Mouse (Mus musculus): ENCODE data around the gene Gm20708. TPM values are rescaled to one million over a fixed set of nuclear protein-coding genes. Genes with fewer than 3 reads are reported as not detected.
A peak's percentile ranks its signal among the peaks of the same experiment; 100 is the strongest.
"Not testable (repeated sequence)": the region's sequence is repeated elsewhere in the genome, so short reads cannot be mapped to it uniquely, and the experiment has no call there.

Gm20708 gene
- polyA plus RNA-seq, 1 experiment from 2014 or later: 0.53 TPM

GRCm38 (mm10) chr11:117782705-117783034, 26.8 kb upstream of the Gm20708 start:
- no peaks in the 10 kb centered on the region for H3K36me3 ChIP-seq
- 50% methylated on average over 9 of the region's 9 CpGs for WGBS
- H3K4me2 ChIP-seq: peak overlapping the region; percentile 66
- ATAC-seq (ENCODE audit: insufficient read depth, low FRiP score, low read depth): no peak
- H3K27me3 ChIP-seq (replicated peaks): no peaks in the 10 kb centered on the region
- peak overlapping the region; percentile 32 for H3K4me3 ChIP-seq (replicated peaks)
- H3K27ac ChIP-seq: peak overlapping the region; percentile 26; the same call in 1 of the 2 replicates
- no peaks in the 10 kb centered on the region for H3K9me3 ChIP-seq
- 0 out of 2 replicates have a peak overlapping the region, but pooled peaks have one; percentile 22 for H3K9ac ChIP-seq
- H3K4me1 ChIP-seq: peaks cover 48% of the 10 kb centered on the region

- no peak for ATAC-seq (ENCODE audit: insufficient read depth, low FRiP score, low read depth)
- 6% methylated on average over 31 of the region's 31 CpGs for WGBS
Measured at GRCm38 (mm10) chr11:117783089-117783488, 26.4 kb upstream of the Gm20708 start.

GRCm38 (mm10) chr11:117783683-117784309, 25.7 kb upstream of the Gm20708 start:
- WGBS: 47% methylated on average over 10 of the region's 10 CpGs
- no peak overlapping the region; the same call in 1 of the 2 replicates for H3K27ac ChIP-seq
- no peak for ATAC-seq (ENCODE audit: insufficient read depth, low FRiP score, low read depth)
- H3K36me3 ChIP-seq: no peaks in the 10 kb centered on the region
- H3K9ac ChIP-seq: no peak overlapping the region
- no peaks in the 10 kb centered on the region for H3K9me3 ChIP-seq
- H3K4me3 ChIP-seq (replicated peaks): peak overlapping the region; percentile 32
- H3K27me3 ChIP-seq (replicated peaks): no peaks in the 10 kb centered on the region
- peak overlapping the region; percentile 66 for H3K4me2 ChIP-seq
- H3K4me1 ChIP-seq: peaks cover 42% of the 10 kb centered on the region

More at GRCm38 (mm10) chr11:117783089-117783488, 26.4 kb upstream of the Gm20708 start:
- Histone ChIP-seq H3K36me3 (no peaks in the 10 kb centered on the region), H3K27ac (peak overlapping the region; percentile 26; the same call in 1 of the 2 replicates), H3K4me3 (replicated peaks) (peak overlapping the region; percentile 32), H3K27me3 (replicated peaks) (no peaks in the 10 kb centered on the region), H3K4me1 (peaks cover 47% of the 10 kb centered on the region), H3K9ac (0 out of 2 replicates have a peak overlapping the region, but pooled peaks have one; percentile 22), H3K4me2 (peak overlapping the region; percentile 66), H3K9me3 (no peaks in the 10 kb centered on the region)

GRCm38 (mm10) chr11:117786294-117786693, 23.2 kb upstream of the Gm20708 start:
- H3K4me3 ChIP-seq (replicated peaks): no peak overlapping the region
- WGBS: 19% methylated on average over 10 of the region's 10 CpGs
- no peaks in the 10 kb centered on the region for H3K36me3 ChIP-seq
- H3K4me2 ChIP-seq: no peak overlapping the region
- peaks cover 37% of the 10 kb centered on the region for H3K4me1 ChIP-seq
- no peaks in the 10 kb centered on the region for H3K9me3 ChIP-seq
- no peak overlapping the region for H3K27ac ChIP-seq
- no peak for ATAC-seq (ENCODE audit: insufficient read depth, low FRiP score, low read depth)
- H3K27me3 ChIP-seq (replicated peaks): no peaks in the 10 kb centered on the region
- no peak overlapping the region for H3K9ac ChIP-seq

- H3K4me2 ChIP-seq; H3K27ac ChIP-seq; H3K9me3 ChIP-seq; H3K9ac ChIP-seq; ATAC-seq (ENCODE audit: insufficient read depth, low FRiP score, low read depth); H3K36me3 ChIP-seq; H3K27me3 ChIP-seq (replicated peaks); H3K4me3 ChIP-seq (replicated peaks): not testable (repeated sequence)
- H3K4me1 ChIP-seq: peaks cover 31% of the 10 kb centered on the region
- 80% methylated on average over 6 of the region's 7 CpGs for WGBS
Measured at GRCm38 (mm10) chr11:117788481-117788880, 21.0 kb upstream of the Gm20708 start.

DNA sequence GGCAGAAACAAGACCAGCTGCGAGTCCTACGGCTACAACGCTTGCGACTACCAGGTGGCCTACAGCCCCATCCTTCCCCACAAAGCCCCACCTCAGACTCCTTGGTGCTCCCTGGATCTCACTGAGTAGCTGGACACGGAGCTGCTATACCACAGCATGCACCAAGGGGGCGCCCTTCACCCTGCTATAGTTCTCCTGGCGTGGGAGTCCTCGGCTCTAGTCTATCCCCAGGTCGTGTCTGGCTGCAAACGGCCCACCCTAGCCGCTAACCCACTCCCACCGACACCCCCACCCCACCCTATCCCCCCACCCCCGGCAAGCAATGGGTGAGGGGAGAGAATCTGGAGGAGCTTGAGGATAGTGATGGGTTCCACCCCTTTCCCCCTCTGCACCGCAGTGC, 19.2 kb upstream of the Gm20708 start:
- Histone ChIP-seq H3K27me3 (replicated peaks) (no peaks in the 10 kb centered on the region), H3K9me3 (no peaks in the 10 kb centered on the region), H3K4me2 (peak overlapping the region; percentile 53), H3K36me3 (no peaks in the 10 kb centered on the region), H3K27ac (peak overlapping the region; percentile 65; the same call in 1 of the 2 replicates), H3K4me1 (peaks cover 32% of the 10 kb centered on the region), H3K4me3 (replicated peaks) (peak overlapping the region; percentile 22), H3K9ac (no peak overlapping the region)
- ATAC-seq (ENCODE audit: insufficient read depth, low FRiP score, low read depth): peak; percentile 20
- 6% methylated on average over 14 of the region's 14 CpGs for WGBS

DNA sequence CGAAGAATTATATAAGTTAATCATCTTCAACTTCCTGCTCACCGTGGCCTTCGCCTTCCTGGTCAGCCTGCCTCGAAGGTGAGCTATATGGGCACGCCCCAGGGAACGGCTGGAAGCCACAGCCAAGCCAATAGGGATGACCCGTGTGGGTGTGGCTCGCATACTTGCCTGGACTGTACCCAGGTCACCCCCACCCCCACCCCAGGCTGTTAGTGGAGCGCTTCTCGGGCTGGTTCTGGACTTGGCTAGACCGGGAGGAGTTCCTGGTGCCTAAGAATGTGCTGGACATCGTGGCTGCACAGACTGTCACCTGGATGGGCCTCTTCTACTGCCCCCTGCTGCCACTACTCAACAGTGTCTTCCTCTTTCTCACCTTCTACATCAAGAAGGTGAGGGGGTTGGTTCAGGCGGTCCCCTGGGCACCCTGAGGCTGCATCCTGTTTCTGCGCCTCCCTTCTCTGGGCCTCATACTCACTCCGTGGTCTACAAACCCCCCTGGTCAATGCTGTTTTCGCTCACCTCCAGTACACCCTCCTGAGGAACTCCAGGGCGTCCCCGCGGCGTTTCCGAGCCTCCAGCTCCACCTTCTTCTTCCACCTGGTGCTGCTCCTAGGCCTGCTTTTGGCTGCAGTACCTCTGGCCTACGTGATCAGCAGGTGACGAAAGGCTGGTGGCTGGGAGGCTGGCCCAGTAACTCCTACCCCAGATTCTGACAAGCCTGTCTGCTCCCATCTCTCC, 18.6 kb upstream of the Gm20708 start:
- Histone ChIP-seq H3K36me3 (no peaks in the 10 kb centered on the region), H3K4me2 (peak overlapping the region; percentile 53), H3K4me3 (replicated peaks) (peak overlapping the region; percentile 22), H3K27me3 (replicated peaks) (no peaks in the 10 kb centered on the region), H3K27ac (peak overlapping the region; percentile 65; the same call in 1 of the 2 replicates), H3K9ac (no peak overlapping the region), H3K9me3 (no peaks in the 10 kb centered on the region), H3K4me1 (peaks cover 32% of the 10 kb centered on the region)
- WGBS: 33% methylated on average over 23 of the region's 23 CpGs
- ATAC-seq (ENCODE audit: insufficient read depth, low FRiP score, low read depth): peak; percentile 73

DNA sequence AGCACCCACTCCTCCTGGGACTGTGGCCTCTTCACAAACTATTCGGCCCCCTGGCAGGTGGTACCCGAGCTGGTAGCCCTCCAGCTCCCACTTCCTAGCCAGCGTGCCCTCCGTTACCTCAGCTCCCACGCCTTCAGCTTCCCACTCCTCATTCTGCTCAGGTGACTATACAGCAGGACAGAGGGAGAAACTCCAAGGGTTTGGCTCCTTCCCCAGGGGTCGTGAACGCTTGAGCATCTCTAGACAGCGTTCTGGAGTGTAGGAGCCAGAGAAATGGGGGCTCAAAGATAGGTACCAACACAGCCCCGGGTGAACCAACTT, 18.1 kb upstream of the Gm20708 start:
- no peaks in the 10 kb centered on the region for H3K36me3 ChIP-seq
- H3K9me3 ChIP-seq: no peaks in the 10 kb centered on the region
- H3K9ac ChIP-seq: no peak overlapping the region
- peaks cover 29% of the 10 kb centered on the region for H3K4me1 ChIP-seq
- no peak for ATAC-seq (ENCODE audit: insufficient read depth, low FRiP score, low read depth)
- WGBS: 89% methylated on average over 9 of the region's 9 CpGs
- peak overlapping the region; percentile 53 for H3K4me2 ChIP-seq
- peak overlapping the region; percentile 22; the same call in 1 of the 2 replicates for H3K4me3 ChIP-seq (replicated peaks)
- peak overlapping the region; percentile 33; the same call in 1 of the 2 replicates for H3K27ac ChIP-seq
- no peaks in the 10 kb centered on the region for H3K27me3 ChIP-seq (replicated peaks)

- peaks cover 31% of the 10 kb centered on the region for H3K4me1 ChIP-seq
- ATAC-seq (ENCODE audit: insufficient read depth, low FRiP score, low read depth): peak; percentile 81
- H3K9me3 ChIP-seq: no peaks in the 10 kb centered on the region
- no peaks in the 10 kb centered on the region for H3K27me3 ChIP-seq (replicated peaks)
- peak overlapping the region; percentile 32 for H3K4me3 ChIP-seq (replicated peaks)
- H3K9ac ChIP-seq: peak overlapping the region; percentile 2; the same call in 1 of the 2 replicates
- peak overlapping the region; percentile 84 for H3K27ac ChIP-seq
- H3K4me2 ChIP-seq: peak overlapping the region; percentile 49
- no peaks in the 10 kb centered on the region for H3K36me3 ChIP-seq
- WGBS: 6% methylated on average over 22 of the region's 22 CpGs
Measured at GRCm38 (mm10) chr11:117792281-117792888, 17.1 kb upstream of the Gm20708 start.

DNA sequence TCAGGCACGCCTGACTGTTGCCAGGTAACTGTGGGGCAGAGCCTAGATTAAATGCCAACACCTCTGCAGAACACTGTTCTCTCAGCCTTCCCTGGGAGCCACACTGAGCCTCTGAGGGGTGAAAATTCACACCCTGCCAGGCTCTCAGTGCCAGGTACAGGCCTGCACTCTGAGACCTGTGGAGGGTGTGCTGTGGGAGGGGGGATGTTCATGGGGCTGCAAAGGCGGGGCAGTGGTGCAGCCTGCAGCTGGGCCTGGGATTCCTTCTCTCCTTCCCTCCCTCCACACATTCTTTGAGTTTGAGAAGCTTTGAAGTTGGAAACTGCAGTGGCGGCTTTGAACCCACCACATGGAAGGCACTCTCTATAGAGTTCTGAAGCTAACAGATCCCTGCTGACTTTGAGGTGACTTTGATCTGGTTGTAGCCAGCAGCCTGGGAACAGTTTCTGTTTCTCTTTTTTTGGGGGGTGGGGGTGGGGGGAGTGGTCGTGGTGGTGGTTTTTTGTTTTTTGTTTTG, 15.4 kb upstream of the Gm20708 start:
- Histone ChIP-seq H3K9me3 (no peaks in the 10 kb centered on the region), H3K4me3 (replicated peaks) (no peak overlapping the region), H3K9ac (no peak overlapping the region), H3K36me3 (no peaks in the 10 kb centered on the region), H3K4me2 (no peak overlapping the region), H3K4me1 (peaks cover 37% of the 10 kb centered on the region), H3K27me3 (replicated peaks) (no peaks in the 10 kb centered on the region), H3K27ac (no peak overlapping the region)
- no peak for ATAC-seq (ENCODE audit: insufficient read depth, low FRiP score, low read depth)
- 65% methylated on average over 4 of the region's 4 CpGs for WGBS

DNA sequence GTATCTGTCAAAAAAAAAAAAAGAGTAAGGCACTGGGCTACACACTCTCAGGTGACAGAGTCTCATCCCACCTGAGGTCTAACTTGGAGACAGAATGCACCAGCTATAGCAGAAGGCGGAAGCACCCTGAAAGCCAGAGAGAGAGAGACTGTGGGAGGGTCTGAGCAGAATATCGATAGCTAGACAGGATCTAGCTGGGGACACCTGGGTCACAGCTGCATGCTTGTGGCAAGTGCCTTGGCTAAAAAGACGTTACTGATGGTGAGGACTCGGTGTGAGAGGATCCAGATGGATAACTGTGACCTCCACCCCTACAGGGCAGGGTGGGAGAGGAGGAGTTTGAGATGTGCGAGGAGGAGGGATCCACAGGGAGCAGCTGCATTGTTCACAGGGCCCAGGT, 12.5 kb upstream of the Gm20708 start:
- H3K9me3 ChIP-seq: no peaks in the 10 kb centered on the region
- H3K9ac ChIP-seq: no peak overlapping the region
- WGBS: 32% methylated on average over 5 of the region's 5 CpGs
- H3K36me3 ChIP-seq: no peaks in the 10 kb centered on the region
- no peak for ATAC-seq (ENCODE audit: insufficient read depth, low FRiP score, low read depth)
- H3K4me3 ChIP-seq (replicated peaks): no peak overlapping the region
- H3K27ac ChIP-seq: no peak overlapping the region
- no peaks in the 10 kb centered on the region for H3K27me3 ChIP-seq (replicated peaks)
- peaks cover 19% of the 10 kb centered on the region for H3K4me1 ChIP-seq
- H3K4me2 ChIP-seq: no peak overlapping the region

Data from stomach, embryonic 15.5 days (tissue).